Mouse (Mus musculus) MEL (cell line): ENCODE measurements around the gene Lamp1. TPM values are rescaled to one million over a fixed set of nuclear protein-coding genes. Genes with fewer than 3 reads are reported as not detected.

ENCODE experiments used
- DNase-seq: peaks from one replicate; pipeline ENCODE4 v3.0.0; 2011; ENCODE audit warnings: low read depth, low spot score
- H3K27ac ChIP-seq: 2 replicates; pipeline ENCODE4 v1.5.1; 2012; ENCODE audit warnings: low read depth, mild to moderate bottlenecking, control low read depth, low read length, moderate library complexity; ENCODE audit not compliant: control insufficient read depth
- H3K27me3 ChIP-seq, 2 experiments: fragments of 150-350 bp in 1 of 2; sonication (generic) in 1 of 2; 2 replicates each; pipeline ENCODE4 v1.6.1; 2012; ENCODE audit warnings: low read length in 2 of 2, mild to moderate bottlenecking in 2 of 2, improper control_type of control experiment in 1 of 2, moderate library complexity in 1 of 2; ENCODE audit not compliant: insufficient read depth in 2 of 2, control insufficient read depth in 1 of 2
- H3K36me3 ChIP-seq, 2 experiments: 2 replicates each; pipeline ENCODE4 v1.6.1; 2012 to 2014; ENCODE audit warnings: low read length in 2 of 2, improper control_type of control experiment in 1 of 2, inconsistent platforms in 1 of 2, mild to moderate bottlenecking in 1 of 2; ENCODE audit not compliant: insufficient read depth in 2 of 2, control insufficient read depth in 1 of 2
- H3K4me1 ChIP-seq, 2 experiments: fragments of 150-350 bp in 1 of 2; sonication (generic) in 1 of 2; 2 replicates each; pipeline ENCODE4 v1.6.1; 2012; ENCODE audit warnings: low read length in 2 of 2, improper control_type of control experiment in 1 of 2, mild to moderate bottlenecking in 1 of 2; ENCODE audit not compliant: insufficient read depth in 2 of 2, control insufficient read depth in 1 of 2
- H3K4me3 ChIP-seq, 2 experiments: fragments of 150-350 bp in 1 of 2; sonication (generic) in 1 of 2; 2 replicates each; pipeline ENCODE4 v1.5.1; 2012; ENCODE audit warnings: low read depth in 2 of 2, low read length in 2 of 2, mild to moderate bottlenecking in 2 of 2, moderate library complexity in 2 of 2, control low read depth in 1 of 2, improper control_type of control experiment in 1 of 2; ENCODE audit not compliant: control insufficient read depth in 1 of 2, insufficient read depth in 1 of 2
- H3K79me2 ChIP-seq: 2 replicates; pipeline ENCODE4 v1.6.1; 2012; ENCODE audit warnings: mild to moderate bottlenecking, low read length, moderate library complexity; ENCODE audit not compliant: control insufficient read depth, poor library complexity, insufficient read depth
- H3K9ac ChIP-seq: 2 replicates; pipeline ENCODE4 v1.6.1; 2012; ENCODE audit warnings: low read depth, mild to moderate bottlenecking, control low read depth, low read length, moderate library complexity; ENCODE audit not compliant: control insufficient read depth, poor library complexity, severe bottlenecking
- H3K9me3 ChIP-seq: fragments of 150-350 bp; sonication (generic); replicated peaks from 2 replicates; pipeline ENCODE4 v1.6.1; 2012; ENCODE audit warnings: mild to moderate bottlenecking, low read length, improper control_type of control experiment, moderate library complexity; ENCODE audit not compliant: insufficient read depth
- CHD1 ChIP-seq: IDR thresholded peaks from 2 replicates; pipeline ENCODE4 v1.6.1; 2012; ENCODE audit warnings: low read depth, mild to moderate bottlenecking, inconsistent platforms, low read length, improper control_type of control experiment
- E2F4 ChIP-seq: IDR thresholded peaks from 2 replicates; pipeline ENCODE4 v1.6.1; 2011; ENCODE audit warnings: low read depth, low read length, improper control_type of control experiment, borderline replicate concordance
- EP300 ChIP-seq, 2 experiments: IDR thresholded peaks; 2 replicates each; pipeline ENCODE4 v1.6.1; 2011; ENCODE audit warnings: improper control_type of control experiment in 2 of 2, low read length in 2 of 2, low read depth in 1 of 2, mild to moderate bottlenecking in 1 of 2
- GATA1 ChIP-seq: IDR thresholded peaks from 2 replicates; pipeline ENCODE4 v1.6.1; 2011; ENCODE audit warnings: low read depth, low read length, improper control_type of control experiment
- MAFK ChIP-seq: IDR thresholded peaks from 2 replicates; pipeline ENCODE4 v1.6.1; 2011; ENCODE audit warnings: low read depth, mild to moderate bottlenecking, low read length, improper control_type of control experiment, borderline replicate concordance
- MAZ ChIP-seq: IDR thresholded peaks from 2 replicates; pipeline ENCODE4 v1.6.1; 2012; ENCODE audit warnings: low read depth, mild to moderate bottlenecking, inconsistent platforms, low read length, improper control_type of control experiment
- MEF2A ChIP-seq: IDR thresholded peaks from 2 replicates; pipeline ENCODE4 v1.6.1; 2014; ENCODE audit warnings: low read depth, mild to moderate bottlenecking, inconsistent platforms, low read length, improper control_type of control experiment; ENCODE audit not compliant: poor library complexity, insufficient replicate concordance, severe bottlenecking; ENCODE audit errors: extremely low read depth
- SMC3 ChIP-seq: IDR thresholded peaks from 2 replicates; pipeline ENCODE4 v1.6.1; 2011; ENCODE audit warnings: low read depth, low read length, improper control_type of control experiment
- TAL1 ChIP-seq: IDR thresholded peaks from 2 replicates; pipeline ENCODE4 v1.6.1; 2012; ENCODE audit warnings: mild to moderate bottlenecking, inconsistent platforms, low read length, moderate library complexity, mixed read lengths
- USF1 ChIP-seq: IDR thresholded peaks from 2 replicates; pipeline ENCODE4 v1.6.1; 2014; ENCODE audit warnings: low read depth, mild to moderate bottlenecking, inconsistent platforms, low read length, improper control_type of control experiment, moderate library complexity
- USF2 ChIP-seq, 2 experiments: IDR thresholded peaks; 2 replicates each; pipeline ENCODE4 v1.6.1; 2011 to 2012; ENCODE audit warnings: improper control_type of control experiment in 2 of 2, low read length in 2 of 2, borderline replicate concordance in 1 of 2, inconsistent platforms in 1 of 2, low read depth in 1 of 2, mild to moderate bottlenecking in 1 of 2; ENCODE audit not compliant: insufficient read depth in 1 of 2
- ZKSCAN1 ChIP-seq: IDR thresholded peaks from 2 replicates; pipeline ENCODE4 v1.6.1; 2012; ENCODE audit warnings: low read depth, mild to moderate bottlenecking, inconsistent platforms, low read length, improper control_type of control experiment, moderate library complexity
- polyA plus RNA-seq, 2 experiments: library from polyadenylated mRNA; stranded (reverse) in 1 of 2; unstranded in 1 of 2; fragments of >175 nt in 1 of 2; fragments of >200 nt in 1 of 2; gene quantifications; 2 replicates each; pipeline versions ENCODE4 v1.2.1 to v1.2.4; 2012; ENCODE audit warnings: low replicate concordance in 2 of 2, low read depth in 1 of 2; ENCODE audit not compliant: insufficient read length in 2 of 2, insufficient read depth in 1 of 2, missing spikeins in 1 of 2
- total RNA-seq: library from RNA; depleted of rRNA; stranded (reverse); fragments of 300-350 nt; gene quantifications from 2 replicates; pipeline ENCODE4 v1.2.3, GENCODE M21; 2012

The Lamp1 gene
- total and polyA plus RNA-seq, 3 experiments = 109 to 233 (median 191) TPM

DNA sequence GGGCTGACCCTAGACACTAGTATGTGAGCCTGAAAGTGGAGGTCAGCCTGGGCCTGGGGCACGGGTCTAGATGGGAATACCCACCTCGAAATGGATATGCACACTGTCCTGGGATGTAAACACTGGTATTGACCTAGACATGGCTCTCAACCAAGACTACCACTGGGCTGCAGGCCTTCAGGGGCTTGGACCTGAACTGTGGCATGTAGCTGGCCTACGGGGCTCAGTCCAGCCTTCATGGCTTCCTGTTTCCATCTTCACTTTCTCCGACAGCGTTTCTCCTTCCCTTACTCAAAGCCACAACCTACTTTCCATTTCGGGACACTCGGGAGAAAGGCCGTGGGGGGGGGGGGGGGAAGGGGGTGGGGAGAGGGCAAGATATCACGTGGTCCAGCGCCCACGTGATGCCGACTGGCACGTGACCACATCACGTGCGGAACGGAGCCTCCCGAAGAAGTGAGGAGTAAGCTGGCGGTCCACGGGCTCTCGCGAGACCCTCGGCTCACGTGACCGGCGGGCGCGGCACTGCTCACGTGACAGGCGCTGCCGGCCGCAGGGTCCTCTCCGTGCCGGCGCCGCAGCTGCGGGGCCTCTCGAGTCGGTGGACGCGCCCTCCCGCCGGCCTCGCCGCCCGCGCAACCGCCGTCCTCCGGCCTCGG is at the start of gene Lamp1 (continued):
- no peak for TF ChIP-seq ZKSCAN1
- no peak for TF ChIP-seq GATA1
- no peak for TF ChIP-seq MEF2A
- TF ChIP-seq, all 39 proteins: peak for 18

DNA sequence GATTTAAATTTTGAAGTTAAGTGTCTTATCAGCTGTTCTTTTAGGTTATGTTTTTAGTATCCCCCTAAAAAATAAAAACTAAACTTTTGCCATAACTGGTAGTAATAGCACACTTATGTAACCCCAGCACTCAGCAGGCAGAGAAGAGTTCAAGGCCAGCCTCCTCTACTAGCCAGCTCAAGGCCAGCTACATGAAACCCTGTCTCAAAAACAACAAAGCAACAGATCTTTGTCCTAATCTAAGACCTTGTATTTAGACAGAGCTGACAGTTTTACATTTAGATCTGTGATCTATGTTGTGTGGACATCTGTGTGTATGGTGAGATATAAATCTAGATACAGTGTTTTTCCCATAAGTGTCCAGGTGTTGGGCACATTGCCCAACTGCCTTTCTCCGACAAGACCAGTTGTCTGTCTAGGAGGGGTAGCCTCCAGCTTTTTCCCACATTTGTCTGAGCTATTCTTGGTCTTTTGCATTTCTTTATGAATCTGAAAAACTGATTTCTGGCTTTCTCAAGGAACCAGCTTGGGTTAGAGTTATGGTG is 49.5 kb upstream of the Lamp1 start:
- H3K9me3 ChIP-seq = no peaks in the 10 kb centered on the region
- no peaks in the 10 kb centered on the region for H3K27me3 ChIP-seq
- H3K4me3 ChIP-seq = no peak overlapping the region
- DNase-seq = no peak
- no peak overlapping the region for H3K9ac ChIP-seq
- 0 out of 4 replicates have a peak, but pooled peaks of 1 of the 2 experiments have one; percentile 6 for TF ChIP-seq EP300 (IDR thresholded peaks at IDR 0.05; ENCODE audit: low read depth in 1 of 2, low read length in 2 of 2)
- no peak for TF ChIP-seq CHD1
- no peak for TF ChIP-seq MAZ
- peaks cover 14 to 29% of the 10 kb centered on the region in 2 experiments for H3K36me3 ChIP-seq
- H3K79me2 ChIP-seq = peaks cover 69% of the 10 kb centered on the region
- peaks cover 18 to 28% of the 10 kb centered on the region in 2 experiments for H3K4me1 ChIP-seq
- no peak overlapping the region for H3K27ac ChIP-seq

DNA sequence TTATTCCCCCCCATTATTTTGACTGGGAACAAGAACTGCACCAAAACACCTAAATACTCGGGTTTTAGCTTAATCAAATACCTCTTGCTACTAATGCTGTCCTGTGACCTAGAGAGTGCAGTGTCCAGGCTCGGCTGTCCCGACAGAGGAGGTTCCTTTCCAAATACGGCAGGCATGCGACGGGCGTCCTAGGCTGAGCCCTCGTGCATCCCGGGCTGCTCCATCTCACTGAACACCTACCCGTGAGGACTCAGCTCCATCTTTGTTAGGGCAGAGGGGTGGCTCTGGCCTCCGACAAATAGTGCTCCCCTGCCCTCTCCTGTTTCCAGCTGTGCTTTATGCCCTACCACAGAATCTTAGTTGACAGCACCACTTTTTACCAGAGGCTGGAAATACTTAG is 47.0 kb upstream of the Lamp1 start:
- H3K9me3 ChIP-seq = no peaks in the 10 kb centered on the region
- H3K9ac ChIP-seq = no peak overlapping the region
- H3K4me3 ChIP-seq = no peak overlapping the region
- H3K36me3 ChIP-seq = peaks cover 14 to 28% of the 10 kb centered on the region in 2 experiments
- H3K79me2 ChIP-seq = peaks cover 50% of the 10 kb centered on the region
- no peak for DNase-seq
- TF ChIP-seq TAL1 = no peak
- TF ChIP-seq USF1 = no peak
- TF ChIP-seq SMC3 = no peak
- TF ChIP-seq, all 39 proteins: peak for 0
- Histone ChIP-seq H3K4me1 (peaks cover 18 to 23% of the 10 kb centered on the region in 2 experiments), H3K27ac (no peak overlapping the region), H3K27me3 (no peaks in the 10 kb centered on the region)

DNA sequence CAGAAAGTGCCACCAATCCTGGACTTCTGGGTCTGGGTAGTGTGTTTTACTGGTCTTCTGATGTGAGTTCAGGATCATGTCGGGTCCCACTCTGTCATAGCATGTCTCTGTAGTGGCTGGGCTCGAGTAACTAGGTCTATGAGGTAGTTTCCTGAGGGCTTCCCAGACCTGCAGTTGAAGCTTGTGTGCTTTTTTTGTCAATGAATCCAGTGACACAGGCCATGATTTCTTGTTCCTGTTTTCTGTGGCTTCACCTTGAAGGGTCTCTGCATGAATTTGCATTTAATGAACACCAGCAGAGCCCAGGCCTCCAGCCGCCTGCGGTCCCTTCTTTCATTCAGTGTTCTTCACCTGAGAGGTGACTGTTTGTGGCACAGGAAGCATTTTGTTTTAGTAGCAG is 45.7 kb upstream of the Lamp1 start:
- peaks cover 14 to 15% of the 10 kb centered on the region in 2 experiments for H3K36me3 ChIP-seq
- H3K4me3 ChIP-seq = no peak overlapping the region
- no peak overlapping the region for H3K9ac ChIP-seq
- no peaks in the 10 kb centered on the region for H3K9me3 ChIP-seq
- DNase-seq = no peak
- H3K27me3 ChIP-seq = no peaks in the 10 kb centered on the region
- peaks cover 10 to 13% of the 10 kb centered on the region in 2 experiments for H3K4me1 ChIP-seq
- TF ChIP-seq E2F4 (no peak), ZKSCAN1 (no peak), USF2 (IDR thresholded peaks at IDR 0.05; ENCODE audit: borderline replicate concordance in 1 of 2, insufficient read depth in 1 of 2, low read depth in 1 of 2, low read length in 2 of 2) (no peak), MAFK (no peak)
- no peak overlapping the region for H3K27ac ChIP-seq
- peaks cover 39% of the 10 kb centered on the region for H3K79me2 ChIP-seq
